Comparison of ENCODE assay signal across 7 mouse cellular contexts in the genomic region with DNA sequence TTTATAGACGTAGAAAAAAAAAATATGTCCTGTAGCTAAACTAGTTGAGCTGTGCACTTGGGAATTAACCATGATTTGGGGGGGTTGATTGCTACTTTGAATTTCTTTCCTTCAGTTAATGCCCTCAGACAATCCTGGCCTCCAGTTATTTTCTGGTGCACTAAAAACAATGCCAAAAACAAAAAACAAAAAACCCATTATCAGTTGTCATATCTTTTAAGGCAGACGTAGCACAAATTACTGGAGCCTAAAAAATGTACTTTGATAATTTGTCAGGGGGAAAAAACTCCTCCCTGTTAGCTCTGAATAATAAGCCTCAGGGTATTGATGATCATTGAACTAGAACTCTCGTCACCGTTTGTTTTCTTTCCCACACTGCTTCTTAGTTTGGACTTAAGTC. TPM values are rescaled to one million over a fixed set of nuclear protein-coding genes. Genes with fewer than 3 reads are reported as not detected.
DNase-seq lines count a peak whose midpoint lies in the region; ATAC-seq and TF ChIP-seq lines count a peak whose summit lies in the region.

No protein-coding gene starts in this region.

- WGBS in lung, postnatal 0 days, result 20% methylated on average over 4 of the region's 4 CpGs
- 10% methylated on average over 4 of the region's 4 CpGs for WGBS in embryonic facial prominence, embryonic 15.5 days
- 21% methylated on average over 4 of the region's 4 CpGs for WGBS in limb, embryonic 12.5 days

- no peak for TF ChIP-seq EP300 in lung, postnatal 0 days (IDR thresholded peaks at IDR 0.05)

- H3K9me3 ChIP-seq in lung, postnatal 0 days (ENCODE audit: low read length), result no peaks in the 10 kb centered on the region
- no peaks in the 10 kb centered on the region for H3K9me3 ChIP-seq in embryonic facial prominence, embryonic 15.5 days (replicated peaks)
- H3K9me3 ChIP-seq in limb, embryonic 12.5 days, result no peaks in the 10 kb centered on the region; the same call in 1 of the 2 replicates

- H3K4me2 ChIP-seq in lung, postnatal 0 days (replicated peaks; ENCODE audit: low read depth, low read length), result peak overlapping the region; percentile 71
- H3K4me2 ChIP-seq in embryonic facial prominence, embryonic 15.5 days (replicated peaks), result peak overlapping the region; percentile 53
- H3K4me2 ChIP-seq in limb, embryonic 12.5 days, result peak overlapping the region; percentile 59

- peak overlapping the region; percentile 97 for H3K9ac ChIP-seq in lung, postnatal 0 days (replicated peaks; ENCODE audit: low read depth)
- peak overlapping the region; percentile 93 for H3K9ac ChIP-seq in embryonic facial prominence, embryonic 15.5 days
- H3K9ac ChIP-seq in limb, embryonic 12.5 days (replicated peaks), result peak overlapping the region; percentile 95

- H3K4me1 ChIP-seq in lung, postnatal 0 days (ENCODE audit: insufficient read depth, low read depth, low read length), result peaks cover 10% of the 10 kb centered on the region
- H3K4me1 ChIP-seq in embryonic facial prominence, embryonic 15.5 days, result peaks cover 15% of the 10 kb centered on the region
- H3K4me1 ChIP-seq in limb, embryonic 12.5 days (replicated peaks), result peaks cover 5% of the 10 kb centered on the region; the same call in 1 of the 2 replicates

- peak overlapping the region; percentile 74 for H3K4me3 ChIP-seq in lung, postnatal 0 days (ENCODE audit: low read depth, low read length)
- H3K4me3 ChIP-seq in embryonic facial prominence, embryonic 15.5 days (replicated peaks), result peak overlapping the region; percentile 88
- peak overlapping the region; percentile 79 for H3K4me3 ChIP-seq in limb, embryonic 12.5 days (replicated peaks)

- DNase-seq in lung, postnatal 0 days (ENCODE audit: low spot score), result no peak
- DNase-seq in lung, postnatal 25 days (ENCODE audit: low spot score), result no peak
- DNase-seq in splenic B cell, adult 2 months (ENCODE audit: low read depth, low spot score), result peak; percentile 30
- no peak for DNase-seq in embryo, embryonic 10 days (ENCODE audit: low spot score)
- DNase-seq in gastrocnemius, postnatal 25 days, result no peak

- TF ChIP-seq CTCF in lung, postnatal 0 days (IDR thresholded peaks at IDR 0.05), result no peak

- no peaks in the 10 kb centered on the region for H3K27me3 ChIP-seq in lung, postnatal 0 days (replicated peaks; ENCODE audit: insufficient read depth, low read length)
- no peaks in the 10 kb centered on the region for H3K27me3 ChIP-seq in embryonic facial prominence, embryonic 15.5 days
- H3K27me3 ChIP-seq in limb, embryonic 12.5 days, result no peaks in the 10 kb centered on the region
- H3K27me3 ChIP-seq in splenic B cell, adult 2 months (ENCODE audit: control insufficient read depth, insufficient read depth, low read length, poor library complexity, severe bottlenecking), result no peaks in the 10 kb centered on the region

- H3K27ac ChIP-seq in lung, postnatal 0 days (ENCODE audit: low read length), result peak overlapping the region; percentile 94
- peak overlapping the region; percentile 94; the same call in 1 of the 2 replicates for H3K27ac ChIP-seq in embryonic facial prominence, embryonic 15.5 days (replicated peaks)
- H3K27ac ChIP-seq in limb, embryonic 12.5 days, result peak overlapping the region; percentile 94

- peaks cover 3% of the 10 kb centered on the region; the same call in 1 of the 2 replicates for H3K36me3 ChIP-seq in lung, postnatal 0 days (ENCODE audit: insufficient read depth, low read length)
- H3K36me3 ChIP-seq in embryonic facial prominence, embryonic 15.5 days, result peaks cover 26% of the 10 kb centered on the region
- H3K36me3 ChIP-seq in limb, embryonic 12.5 days, result peaks cover 27% of the 10 kb centered on the region
- H3K36me3 ChIP-seq in splenic B cell, adult 2 months (ENCODE audit: control insufficient read depth, insufficient read depth, low read length, poor library complexity, severe bottlenecking), result no peaks in the 10 kb centered on the region

- no peak for ATAC-seq in lung, postnatal 0 days
- no peak for ATAC-seq in embryonic facial prominence, embryonic 15.5 days (ENCODE audit: insufficient number of reproducible peaks, low FRiP score, low TSS enrichment, low read depth)
- ATAC-seq in limb, embryonic 12.5 days (ENCODE audit: insufficient number of reproducible peaks, insufficient read depth, low FRiP score, low TSS enrichment, low read depth), result no peak

RNA-seq across cellular contexts. Expression of gene Ube2j1, which starts 0.8 kb away (rescaled TPM):
- polyA plus RNA-seq in lung, postnatal 0 days (2015; fragmentation: Nextera tagmentation; extraction: Ambion mirVana), result 36.4 and 36.8 TPM in 2 replicates
- polyA plus RNA-seq in embryonic facial prominence, embryonic 15.5 days (2015; fragmentation: Nextera tagmentation; extraction: Ambion mirVana), result 40.4 and 41.2 TPM in 2 replicates
- polyA plus RNA-seq in limb, embryonic 12.5 days (2016; fragmentation: Nextera tagmentation; extraction: Ambion mirVana), result 38.1 and 38.5 TPM in 2 replicates
- total RNA-seq in gastrocnemius, postnatal 25 days (2021), result 10 to 100 TPM; 42.6 to 45.9 TPM

RNA-seq across cellular contexts. Expression of gene Gabrr2, which starts 30.8 kb away (rescaled TPM):
- polyA plus RNA-seq in lung, postnatal 0 days (2015; fragmentation: Nextera tagmentation; extraction: Ambion mirVana), result 0.14 and 0.27 TPM in 2 replicates
- polyA plus RNA-seq in embryonic facial prominence, embryonic 15.5 days (2015; fragmentation: Nextera tagmentation; extraction: Ambion mirVana), result 0.35 and 1.0 TPM in 2 replicates
- 0.30 and 0.32 TPM in 2 replicates for polyA plus RNA-seq in limb, embryonic 12.5 days (2016; fragmentation: Nextera tagmentation; extraction: Ambion mirVana)
- 1 to 10 TPM; 6.2 to 9.6 TPM for total RNA-seq in gastrocnemius, postnatal 25 days (2021)

RNA-seq across cellular contexts. Expression of gene Rragd, which starts 49.2 kb away (rescaled TPM):
- polyA plus RNA-seq in lung, postnatal 0 days (2015; fragmentation: Nextera tagmentation; extraction: Ambion mirVana), result 5.6 and 7.8 TPM in 2 replicates
- polyA plus RNA-seq in embryonic facial prominence, embryonic 15.5 days (2015; fragmentation: Nextera tagmentation; extraction: Ambion mirVana), result 18.6 and 20.0 TPM in 2 replicates
- polyA plus RNA-seq in limb, embryonic 12.5 days (2016; fragmentation: Nextera tagmentation; extraction: Ambion mirVana), result 23.9 and 26.0 TPM in 2 replicates
- total RNA-seq in gastrocnemius, postnatal 25 days (2021), result 100 to 1,000 TPM; 126 to 165 TPM
